Mouse (Mus musculus): ENCODE measurements around the gene Atp8a1.

Gene Atp8a1

GRCm38 (mm10) chr5:67669436-67669896, 177.8 kb downstream of the Atp8a1 start:
- DNase-seq = peak; percentile 94

GRCm38 (mm10) chr5:67662715-67663114, 184.5 kb downstream of the Atp8a1 start:
- DNase-seq = no peak

GRCm38 (mm10) chr5:67659864-67660263, 187.4 kb downstream of the Atp8a1 start:
- DNase-seq = no peak

GRCm38 (mm10) chr5:67656821-67657259, 190.4 kb downstream of the Atp8a1 start:
- DNase-seq = no peak

GRCm38 (mm10) chr5:67655696-67656519, 191.3 kb downstream of the Atp8a1 start:
- DNase-seq = peak; percentile 36

- peak; percentile 87 for DNase-seq
Observed at GRCm38 (mm10) chr5:67654572-67654971, 192.7 kb downstream of the Atp8a1 start.

- DNase-seq = peak; percentile 61
Observed at GRCm38 (mm10) chr5:67653543-67653942, 193.7 kb downstream of the Atp8a1 start.

- DNase-seq = no peak
Observed at GRCm38 (mm10) chr5:67652468-67652867, 194.8 kb downstream of the Atp8a1 start.

GRCm38 (mm10) chr5:67650021-67650420, 197.2 kb downstream of the Atp8a1 start:
- DNase-seq = peak; percentile 83

- peak; percentile 66 for DNase-seq
Observed at GRCm38 (mm10) chr5:67649156-67649555, 198.1 kb downstream of the Atp8a1 start.

GRCm38 (mm10) chr5:67647568-67647967, 199.7 kb downstream of the Atp8a1 start:
- peak; percentile 75 for DNase-seq

- DNase-seq = peak; percentile 49
Observed at GRCm38 (mm10) chr5:67646756-67647529, 200.3 kb downstream of the Atp8a1 start.

- peak; percentile 48 for DNase-seq
Observed at GRCm38 (mm10) chr5:67643537-67644255, 203.5 kb downstream of the Atp8a1 start.

GRCm38 (mm10) chr5:67641406-67642120, 205.7 kb downstream of the Atp8a1 start:
- DNase-seq = peak; percentile 57

- peak; percentile 14 for DNase-seq
Observed at GRCm38 (mm10) chr5:67640596-67641312, 206.5 kb downstream of the Atp8a1 start.

- DNase-seq = peak; percentile 63
Observed at GRCm38 (mm10) chr5:67634339-67634738, 212.9 kb downstream of the Atp8a1 start.

GRCm38 (mm10) chr5:67633831-67634268, 213.4 kb downstream of the Atp8a1 start:
- peak; percentile 82 for DNase-seq

- peak; percentile 28 for DNase-seq
Observed at GRCm38 (mm10) chr5:67633138-67633782, 214.0 kb downstream of the Atp8a1 start.

- DNase-seq = peak; percentile 77
Observed at GRCm38 (mm10) chr5:67631261-67631660, 216.0 kb downstream of the Atp8a1 start.

GRCm38 (mm10) chr5:67629861-67630260, 217.4 kb downstream of the Atp8a1 start:
- peak; percentile 79 for DNase-seq

- DNase-seq = peak; percentile 86
Observed at GRCm38 (mm10) chr5:67629440-67629839, 217.8 kb downstream of the Atp8a1 start.
